Mouse (Mus musculus) liver, embryonic 15.5 days (tissue): ENCODE results near the gene Gm45618. TPM values are rescaled to one million over a fixed set of nuclear protein-coding genes. Genes with fewer than 3 reads are reported as not detected.

Experiments
- ATAC-seq: fragments of 200-750 bp; cut with Nextera tagmentation; 2 replicates; pipeline ENCODE4 v1.8.0; 2017; ENCODE audit warnings: moderate number of reproducible peaks, mild to moderate bottlenecking, moderate library complexity; ENCODE audit not compliant: insufficient read depth
- H3K27ac ChIP-seq: fragments of 300-500 bp; sonication (generic); replicated peaks from 2 replicates; pipeline ENCODE4 v1.5.1; 2015; ENCODE audit warnings: mild to moderate bottlenecking, inconsistent platforms
- H3K27me3 ChIP-seq: fragments of 300-500 bp; sonication (generic); 2 replicates; pipeline ENCODE4 v1.6.1; 2015; ENCODE audit warnings: mild to moderate bottlenecking, inconsistent platforms
- H3K36me3 ChIP-seq: fragments of 300-500 bp; sonication (generic); replicated peaks from 2 replicates; pipeline ENCODE4 v1.6.1; 2015; ENCODE audit warnings: moderate library complexity, mild to moderate bottlenecking, inconsistent platforms
- H3K4me1 ChIP-seq: fragments of 300-500 bp; sonication (generic); replicated peaks from 2 replicates; pipeline ENCODE4 v1.6.1; 2015; ENCODE audit warnings: inconsistent platforms
- H3K4me2 ChIP-seq: fragments of 300-500 bp; sonication (generic); 2 replicates; pipeline ENCODE4 v1.6.1; 2015; ENCODE audit warnings: moderate library complexity, mild to moderate bottlenecking, inconsistent platforms
- H3K4me3 ChIP-seq: fragments of 300-500 bp; sonication (generic); replicated peaks from 2 replicates; pipeline ENCODE4 v1.5.1; 2015; ENCODE audit warnings: mild to moderate bottlenecking, inconsistent platforms
- H3K9ac ChIP-seq: fragments of 300-500 bp; sonication (generic); 2 replicates; pipeline ENCODE4 v1.6.1; 2015; ENCODE audit warnings: moderate library complexity, mild to moderate bottlenecking, inconsistent platforms
- H3K9me3 ChIP-seq: fragments of 300-500 bp; sonication (generic); replicated peaks from 2 replicates; pipeline ENCODE4 v1.6.1; 2016; ENCODE audit warnings: inconsistent platforms
- WGBS: fragments of 180-500 bp; shearing (Covaris S2); methylation state at CpG from one replicate; pipeline ENCODE4 v1.1.7; 2015; ENCODE audit warnings: mixed read lengths; ENCODE audit not compliant: insufficient replicate concordance; 5-methylcytosine and 5-hydroxymethylcytosine counted together
- polyA plus RNA-seq: library from polyadenylated mRNA; unstranded; fragments of >200 nt; fragmentation: Nextera tagmentation; extraction: Ambion mirVana; gene quantifications from 2 replicates; pipeline ENCODE4 v1.2.1, GENCODE M21; 2015

Gm45618 gene
- polyA plus RNA-seq, 1 experiment from 2014 or later = not detected

GRCm38 (mm10) chr7:142082607-142083006 lies 37.9 kb downstream of the Gm45618 start:
- WGBS = 33% methylated on average over 16 of the region's 16 CpGs
- peaks cover 45% of the 10 kb centered on the region for H3K4me1 ChIP-seq
- no peak for ATAC-seq
- H3K27me3 ChIP-seq = peaks cover 75% of the 10 kb centered on the region
- H3K4me2 ChIP-seq = peak overlapping the region; percentile 18; the same call in 1 of the 2 replicates
- no peak overlapping the region; the same call in 1 of the 2 replicates for H3K4me3 ChIP-seq
- no peak overlapping the region for H3K9ac ChIP-seq
- peaks cover 37% of the 10 kb centered on the region for H3K36me3 ChIP-seq
- no peaks in the 10 kb centered on the region for H3K9me3 ChIP-seq
- no peak overlapping the region for H3K27ac ChIP-seq

- 5% methylated on average over 36 of the region's 38 CpGs for WGBS
- Histone ChIP-seq H3K9me3 (no peaks in the 10 kb centered on the region), H3K9ac (no peak overlapping the region), H3K27me3 (peaks cover 79% of the 10 kb centered on the region), H3K4me1 (peaks cover 41% of the 10 kb centered on the region), H3K4me2 (peak overlapping the region; percentile 18; the same call in 1 of the 2 replicates), H3K36me3 (peaks cover 37% of the 10 kb centered on the region), H3K27ac (no peak overlapping the region), H3K4me3 (no peak overlapping the region; the same call in 1 of the 2 replicates)
- ATAC-seq = no peak
Measured at GRCm38 (mm10) chr7:142082179-142082578, 38.4 kb downstream of the Gm45618 start.

- H3K4me2 ChIP-seq = peak overlapping the region; percentile 18; the same call in 1 of the 2 replicates
- 35% methylated on average over 17 of the region's 17 CpGs for WGBS
- no peak overlapping the region for H3K4me3 ChIP-seq
- H3K4me1 ChIP-seq = peaks cover 38% of the 10 kb centered on the region
- ATAC-seq = no peak
- peaks cover 37% of the 10 kb centered on the region for H3K36me3 ChIP-seq
- H3K27me3 ChIP-seq = peaks cover 83% of the 10 kb centered on the region
- H3K9me3 ChIP-seq = no peaks in the 10 kb centered on the region
- no peak overlapping the region for H3K27ac ChIP-seq
- no peak overlapping the region for H3K9ac ChIP-seq
Measured at GRCm38 (mm10) chr7:142081736-142082135, 38.8 kb downstream of the Gm45618 start.

GRCm38 (mm10) chr7:142080876-142081275 lies 39.7 kb downstream of the Gm45618 start:
- H3K4me2 ChIP-seq = no peak overlapping the region
- H3K36me3 ChIP-seq = peaks cover 37% of the 10 kb centered on the region
- H3K4me3 ChIP-seq = no peak overlapping the region
- no peak overlapping the region for H3K27ac ChIP-seq
- no peak for ATAC-seq
- peaks cover 92% of the 10 kb centered on the region for H3K27me3 ChIP-seq
- H3K9ac ChIP-seq = no peak overlapping the region
- H3K4me1 ChIP-seq = peaks cover 30% of the 10 kb centered on the region
- no peaks in the 10 kb centered on the region for H3K9me3 ChIP-seq
- 46% methylated on average over 2 of the region's 2 CpGs for WGBS

GRCm38 (mm10) chr7:142079365-142079764 lies 41.2 kb downstream of the Gm45618 start:
- H3K4me3 ChIP-seq = no peak overlapping the region
- H3K27ac ChIP-seq = no peak overlapping the region
- H3K27me3 ChIP-seq = peaks cover 100% of the 10 kb centered on the region
- H3K9ac ChIP-seq = no peak overlapping the region
- no peak overlapping the region for H3K4me2 ChIP-seq
- ATAC-seq = no peak
- no peaks in the 10 kb centered on the region for H3K9me3 ChIP-seq
- 25% methylated on average over 5 of the region's 5 CpGs for WGBS
- peaks cover 31% of the 10 kb centered on the region for H3K36me3 ChIP-seq
- H3K4me1 ChIP-seq = peaks cover 14% of the 10 kb centered on the region

- Histone ChIP-seq H3K27me3 (peaks cover 85% of the 10 kb centered on the region), H3K9ac (no peak overlapping the region), H3K4me2 (no peak overlapping the region), H3K4me1 (peaks cover 2% of the 10 kb centered on the region), H3K27ac (no peak overlapping the region), H3K36me3 (peaks cover 8% of the 10 kb centered on the region), H3K9me3 (no peaks in the 10 kb centered on the region), H3K4me3 (no peak overlapping the region)
- WGBS = 42% methylated on average over 3 of the region's 3 CpGs
- ATAC-seq = no peak
Measured at GRCm38 (mm10) chr7:142077138-142077537, 43.4 kb downstream of the Gm45618 start.

- H3K4me3 ChIP-seq = no peak overlapping the region
- H3K36me3 ChIP-seq = no peaks in the 10 kb centered on the region
- no peak overlapping the region for H3K4me2 ChIP-seq
- 46% methylated on average over 8 of the region's 8 CpGs for WGBS
- no peaks in the 10 kb centered on the region for H3K9me3 ChIP-seq
- no peak for ATAC-seq
- no peak overlapping the region for H3K27ac ChIP-seq
- H3K27me3 ChIP-seq = peaks cover 79% of the 10 kb centered on the region
- peaks cover 8% of the 10 kb centered on the region for H3K4me1 ChIP-seq
- H3K9ac ChIP-seq = no peak overlapping the region
Measured at GRCm38 (mm10) chr7:142074146-142074886, 46.2 kb downstream of the Gm45618 start.

- no peak overlapping the region for H3K4me2 ChIP-seq
- no peak overlapping the region for H3K9ac ChIP-seq
- H3K4me1 ChIP-seq = peaks cover 8% of the 10 kb centered on the region
- no peaks in the 10 kb centered on the region for H3K9me3 ChIP-seq
- H3K27ac ChIP-seq = no peak overlapping the region
- H3K4me3 ChIP-seq = no peak overlapping the region
- H3K36me3 ChIP-seq = no peaks in the 10 kb centered on the region
- H3K27me3 ChIP-seq = peaks cover 72% of the 10 kb centered on the region
- no peak for ATAC-seq
Measured at GRCm38 (mm10) chr7:142071717-142072116, 48.8 kb downstream of the Gm45618 start.

GRCm38 (mm10) chr7:142071212-142071578 lies 49.3 kb downstream of the Gm45618 start:
- Histone ChIP-seq H3K4me1 (peaks cover 8% of the 10 kb centered on the region), H3K4me2 (peak overlapping the region; percentile 41), H3K9ac (no peak overlapping the region), H3K4me3 (no peak overlapping the region), H3K27ac (no peak overlapping the region), H3K36me3 (no peaks in the 10 kb centered on the region), H3K27me3 (peaks cover 71% of the 10 kb centered on the region), H3K9me3 (no peaks in the 10 kb centered on the region)
- ATAC-seq = peak; percentile 16; the same call in 1 of the 2 replicates
- WGBS = 15% methylated on average over 10 of the region's 10 CpGs

- Histone ChIP-seq H3K27ac (no peak overlapping the region), H3K9me3 (no peaks in the 10 kb centered on the region), H3K4me2 (peak overlapping the region; percentile 41), H3K4me1 (peaks cover 8% of the 10 kb centered on the region), H3K36me3 (no peaks in the 10 kb centered on the region), H3K4me3 (no peak overlapping the region), H3K9ac (no peak overlapping the region), H3K27me3 (peaks cover 71% of the 10 kb centered on the region)
- ATAC-seq = peak; percentile 77
- 12% methylated on average over 13 of the region's 13 CpGs for WGBS
Measured at GRCm38 (mm10) chr7:142070458-142071211, 49.9 kb downstream of the Gm45618 start.
